Mouse (Mus musculus): ENCODE results near the gene Pxmp4.

DNA sequence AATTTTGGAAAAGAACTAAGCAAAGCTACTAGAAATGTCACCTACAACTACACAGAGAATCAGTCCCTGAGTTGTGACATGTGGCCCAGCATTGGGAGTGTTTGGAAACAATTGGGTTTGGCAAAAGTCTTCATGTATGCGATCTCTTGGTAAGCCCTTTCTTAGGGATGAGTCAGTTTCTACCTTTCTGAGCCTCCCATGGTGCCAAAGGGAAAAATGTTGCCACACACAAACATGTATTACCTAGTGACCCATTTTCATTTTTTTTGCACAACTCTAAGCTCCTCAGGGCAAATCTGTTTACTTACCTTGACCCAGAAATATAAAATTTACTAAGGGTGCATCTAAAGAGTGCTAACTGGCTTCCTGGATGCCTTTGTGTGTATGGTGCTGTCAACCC is 3.5 kb upstream of the Pxmp4 start:
- no peak for TF ChIP-seq CTCF (IDR thresholded peaks at IDR 0.05; ENCODE audit: control insufficient read depth, insufficient read depth, insufficient replicate concordance, low read depth, low read length)
- TF ChIP-seq POLR2A (IDR thresholded peaks at IDR 0.05; ENCODE audit: control insufficient read depth, low read depth, low read length) = no peak
